Mouse (Mus musculus) ovary, postnatal 14 days (tissue): ENCODE data around the gene Srp9.
"Not testable (repeated sequence)": the region's sequence is repeated elsewhere in the genome, so short reads cannot be mapped to it uniquely, and the experiment has no call there.

Experiments
- DNase-seq: peaks from one replicate; pipeline ENCODE4 v3.0.0; 2022; ENCODE audit warnings: low spot score

Gene Srp9

DNA sequence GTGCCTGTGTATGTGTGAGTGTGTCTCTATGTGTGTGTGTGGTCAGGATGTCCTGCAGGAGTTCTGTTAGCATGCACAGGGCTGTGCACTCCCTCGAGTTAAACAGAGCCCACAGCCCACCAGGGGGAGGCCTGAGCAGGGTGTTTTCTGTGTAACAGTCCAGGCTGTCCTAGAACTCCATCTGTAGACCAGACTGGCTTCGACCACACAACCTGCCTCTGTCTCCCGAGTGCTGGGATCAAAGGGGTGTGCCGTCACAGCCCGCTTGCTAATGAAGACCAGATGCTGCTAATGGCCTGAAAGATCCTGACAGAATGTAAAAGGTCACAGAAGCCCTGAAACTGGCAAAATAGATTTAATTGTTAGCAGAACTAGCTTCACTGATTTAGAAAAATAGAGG, 21.0 kb downstream of the Srp9 start:
- DNase-seq = no peak

DNA sequence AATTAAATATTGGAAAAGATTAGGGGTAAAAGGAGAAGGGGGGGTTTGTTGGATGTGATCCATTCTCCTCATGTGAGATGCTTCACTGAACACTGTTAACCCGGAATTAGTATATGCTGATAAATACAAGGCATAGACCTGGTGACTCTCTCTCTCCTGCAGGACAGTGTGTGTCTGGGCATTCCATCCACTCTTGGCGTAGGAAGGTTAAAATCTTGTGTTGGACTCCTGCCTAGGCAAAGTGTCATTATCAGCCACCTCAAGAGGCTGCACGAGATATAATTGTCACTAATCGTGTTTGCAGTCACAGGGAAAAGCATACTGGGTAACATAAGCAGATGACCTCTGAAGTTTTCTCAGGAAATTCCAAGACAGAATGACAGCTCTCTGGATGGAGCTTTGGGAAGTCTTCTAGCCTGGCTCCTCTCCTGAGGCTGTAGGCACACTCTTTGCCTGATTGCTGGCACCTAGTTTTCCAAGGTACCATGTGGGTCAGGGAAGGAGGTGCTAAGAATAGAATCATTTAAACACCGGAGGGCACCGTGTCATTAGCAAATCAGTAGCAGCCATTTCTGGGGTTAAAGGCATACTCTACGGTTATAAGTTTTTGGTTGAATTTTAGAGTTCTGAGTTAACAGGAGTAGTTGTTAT, 24.5 kb downstream of the Srp9 start:
- no peak for DNase-seq

GRCm38 (mm10) chr1:182149966-182150365, 25.4 kb downstream of the Srp9 start:
- no peak for DNase-seq

DNA sequence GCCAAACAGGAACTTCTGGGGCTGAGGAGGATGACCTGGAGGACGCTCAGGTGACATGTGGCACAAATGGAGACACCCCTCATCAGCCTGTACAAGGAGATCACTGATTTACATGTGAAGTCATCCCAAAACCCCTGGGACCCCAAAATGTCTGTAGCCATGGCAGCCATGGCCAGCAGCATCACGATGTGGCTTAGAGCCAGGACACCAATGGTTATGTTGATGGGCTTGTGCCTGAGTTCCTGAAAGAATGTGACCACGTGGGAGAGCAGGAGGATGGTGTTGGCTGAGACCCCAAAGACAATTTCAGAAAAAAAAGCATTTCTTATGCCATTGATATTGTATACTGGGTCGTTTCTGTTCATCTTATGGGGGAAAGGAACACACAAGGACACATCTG, 33.2 kb downstream of the Srp9 start:
- no peak for DNase-seq

GRCm38 (mm10) chr1:182159575-182159974, 35.0 kb downstream of the Srp9 start:
- DNase-seq = no peak

DNA sequence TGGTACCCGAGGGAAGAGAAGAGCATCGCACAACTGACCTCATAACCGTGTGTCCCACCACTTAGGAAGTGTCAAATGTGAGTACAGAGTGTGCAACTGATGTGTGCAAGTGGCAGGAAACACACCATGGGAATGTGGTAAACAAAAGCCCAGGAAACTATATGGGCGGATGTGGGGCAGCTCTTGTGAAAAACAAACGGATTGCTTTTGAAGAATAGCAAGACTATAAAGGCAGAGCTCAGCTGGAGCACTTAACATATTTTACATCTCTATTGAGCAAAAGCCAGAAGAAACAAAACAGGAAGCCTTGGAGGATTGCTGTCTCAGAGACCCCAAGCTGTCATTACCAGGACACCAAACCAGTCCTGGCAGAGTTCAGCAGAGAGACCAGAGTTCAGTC, 38.4 kb downstream of the Srp9 start:
- no peak for DNase-seq

DNA sequence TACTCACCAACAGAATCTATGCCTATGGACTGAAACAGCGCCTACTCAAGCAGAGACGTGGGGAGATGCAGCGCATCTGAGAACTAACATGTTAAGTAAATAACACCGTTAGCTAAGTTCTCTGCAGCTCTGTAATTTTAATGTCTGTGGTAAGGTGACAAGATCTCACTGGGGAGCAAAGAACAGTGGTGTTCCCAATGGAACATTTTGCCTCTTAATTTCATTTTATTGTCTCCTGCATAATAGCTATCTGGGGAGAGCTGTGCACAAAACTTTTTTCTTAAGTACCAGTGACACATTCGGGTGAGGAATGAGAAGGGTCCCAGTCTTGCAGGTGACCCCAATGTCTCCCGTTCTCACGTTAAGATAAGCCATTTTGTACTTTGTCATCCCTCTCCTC, 39.8 kb downstream of the Srp9 start, which contains the start of gene Vmn1r1:
Gene Vmn1r1 (minus strand): TSS at position 101 of the 400 bp plus-strand sequence.
- DNase-seq = no peak

GRCm38 (mm10) chr1:182170206-182170605, 45.7 kb downstream of the Srp9 start:
- not testable (repeated sequence) for DNase-seq

DNA sequence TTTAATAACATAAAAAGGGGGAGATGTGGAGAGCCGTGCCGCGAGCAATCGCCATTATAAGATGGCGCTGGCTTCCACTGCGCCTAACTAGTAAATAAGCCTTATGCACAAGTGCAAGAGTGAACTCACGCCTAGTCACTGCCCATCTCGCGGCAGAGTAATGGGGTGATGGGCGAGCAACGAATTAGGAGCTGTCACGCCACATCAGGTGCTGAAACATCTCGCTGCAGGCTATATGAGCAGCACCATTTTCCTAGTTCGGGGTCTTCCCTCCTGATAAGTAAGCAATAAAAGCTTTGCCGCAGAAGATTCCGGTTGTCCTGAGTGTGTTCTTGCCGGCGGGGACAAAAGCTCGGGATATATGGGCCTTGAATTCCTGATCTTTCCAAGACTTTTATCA, 52.4 kb downstream of the Srp9 start:
- not testable (repeated sequence) for DNase-seq

DNA sequence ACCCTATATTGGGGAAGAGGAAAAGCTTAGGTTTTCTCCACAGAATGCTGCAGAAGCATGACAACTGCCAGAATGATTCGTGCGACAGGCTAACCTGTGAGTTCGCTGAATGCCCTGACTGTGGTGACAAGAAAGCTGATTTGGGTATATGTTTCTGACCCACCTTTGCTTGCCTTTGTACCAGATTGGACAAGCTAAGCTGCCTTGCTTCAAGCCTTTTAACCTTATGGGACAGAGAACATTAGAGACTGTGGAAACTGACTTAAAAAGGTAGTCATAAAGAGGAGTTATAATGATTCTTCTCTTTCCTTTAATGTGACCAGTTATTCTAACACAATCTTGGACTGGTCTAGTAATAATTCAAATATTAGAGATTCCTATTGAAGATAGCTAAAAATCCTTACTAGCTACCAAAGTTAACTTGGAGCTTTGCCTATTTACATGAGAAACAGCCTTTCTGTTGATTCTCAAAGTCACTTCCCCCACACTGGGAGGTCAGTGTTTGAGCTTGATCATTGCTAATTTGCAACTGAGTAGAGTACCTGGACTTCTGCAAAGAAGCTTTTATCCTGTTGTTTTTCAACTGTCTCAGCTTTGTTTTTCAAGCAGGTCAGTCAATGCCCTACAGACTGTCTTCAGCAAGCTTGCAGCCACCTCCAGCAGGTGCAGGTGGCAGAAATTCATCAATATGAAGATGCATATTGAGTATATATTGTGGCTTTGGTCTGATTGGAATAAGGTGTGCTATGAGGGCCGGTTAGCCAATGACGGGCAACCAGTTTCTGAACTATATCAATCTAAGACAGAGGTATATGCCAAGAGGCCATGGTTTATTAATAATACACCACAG, 57.1 kb downstream of the Srp9 start:
- no peak for DNase-seq
